Mouse (Mus musculus) kidney, embryonic 15.5 days (tissue): ENCODE measurements at regions not wholly inside any gene's neighbourhood (a gene's known extent, or its start where the extent isn't known, plus 50 kb on each side); places are given as distances from the start of the nearest gene placed in this dataset.

Experiments used
- ATAC-seq: fragments of 200-750 bp; cut with Nextera tagmentation; replicated peaks from 2 replicates; pipeline ENCODE4 v1.8.0; 2017; ENCODE audit warnings: moderate TSS enrichment; ENCODE audit not compliant: low FRiP score
- H3K27ac ChIP-seq: fragments of 300-500 bp; sonication (generic); 2 replicates; pipeline ENCODE4 v1.5.1; 2015; ENCODE audit warnings: mild to moderate bottlenecking, inconsistent platforms
- H3K27me3 ChIP-seq: fragments of 300-500 bp; sonication (generic); 2 replicates; pipeline ENCODE4 v1.6.1; 2015; ENCODE audit warnings: inconsistent platforms
- H3K36me3 ChIP-seq: fragments of 300-500 bp; sonication (generic); 2 replicates; pipeline ENCODE4 v1.6.1; 2015; ENCODE audit warnings: inconsistent platforms
- H3K4me1 ChIP-seq: fragments of 300-500 bp; sonication (generic); 2 replicates; pipeline ENCODE4 v1.6.1; 2015; ENCODE audit warnings: inconsistent platforms
- H3K4me2 ChIP-seq: fragments of 300-500 bp; sonication (generic); 2 replicates; pipeline ENCODE4 v1.6.1; 2015; ENCODE audit warnings: moderate library complexity, mild to moderate bottlenecking, inconsistent platforms
- H3K4me3 ChIP-seq: fragments of 300-500 bp; sonication (generic); replicated peaks from 2 replicates; pipeline ENCODE4 v1.5.1; 2015; ENCODE audit warnings: mild to moderate bottlenecking, inconsistent platforms
- H3K9ac ChIP-seq: fragments of 300-500 bp; sonication (generic); 2 replicates; pipeline ENCODE4 v1.6.1; 2015; ENCODE audit warnings: mild to moderate bottlenecking, inconsistent platforms
- H3K9me3 ChIP-seq: fragments of 300-500 bp; sonication (generic); replicated peaks from 2 replicates; pipeline ENCODE4 v1.6.1; 2016; ENCODE audit warnings: inconsistent platforms
- WGBS: fragments of 180-500 bp; shearing (Covaris S2); methylation state at CpG from one replicate; pipeline ENCODE4 v1.1.7; 2015; ENCODE audit warnings: mixed read lengths; 5-methylcytosine and 5-hydroxymethylcytosine counted together

DNA sequence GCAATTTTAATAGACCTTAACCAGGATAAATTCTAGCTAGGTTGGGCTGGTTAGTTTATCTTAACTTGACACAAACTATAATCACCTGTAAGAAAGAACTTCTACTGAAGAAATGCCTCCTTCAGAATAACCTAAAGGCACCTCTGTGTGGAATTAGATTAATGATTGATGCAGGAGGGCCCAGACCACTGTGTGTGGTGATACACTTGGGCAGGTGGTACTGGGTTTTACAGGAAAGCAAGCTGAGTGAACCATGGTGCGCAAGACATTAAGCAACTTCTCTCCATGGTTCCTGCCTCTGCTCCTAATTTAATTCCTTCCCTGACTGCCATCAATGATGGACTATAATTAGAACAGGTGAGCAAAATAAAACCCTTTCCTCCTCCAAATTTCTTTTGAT is 77.9 kb upstream of the Mdga2 start:
- ATAC-seq = peak; percentile 78; the same call in 1 of the 2 replicates

DNA sequence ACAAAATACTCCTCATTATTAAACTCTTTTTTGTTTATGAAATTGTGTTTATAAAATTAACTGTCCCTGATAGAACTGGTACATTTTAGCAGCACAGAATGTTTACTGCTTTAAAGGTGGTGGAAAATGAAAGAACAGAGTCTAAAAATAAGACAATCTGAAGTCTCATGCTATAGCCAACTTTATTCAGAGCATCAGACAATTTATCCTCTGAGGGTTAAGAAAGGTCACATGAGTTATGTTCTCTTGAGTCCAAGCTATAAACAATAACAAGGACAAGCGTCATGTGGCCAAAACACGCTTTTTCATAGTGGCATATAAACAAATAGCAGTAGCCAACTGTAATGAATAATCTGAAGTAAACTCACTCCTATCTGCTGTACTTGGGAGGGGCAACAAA is 67.7 kb upstream of the Mdga2 start:
- Histone ChIP-seq H3K27ac (no peak overlapping the region), H3K36me3 (no peaks in the 10 kb centered on the region), H3K4me1 (no peaks in the 10 kb centered on the region), H3K9ac (no peak overlapping the region), H3K4me3 (no peak overlapping the region), H3K9me3 (no peaks in the 10 kb centered on the region), H3K4me2 (no peak overlapping the region), H3K27me3 (no peaks in the 10 kb centered on the region)
- WGBS = 58% methylated on average over 2 of the region's 2 CpGs
- ATAC-seq = no peak

More for the DNA sequence above, 77.9 kb upstream of the Mdga2 start:
- H3K4me2 ChIP-seq = no peak overlapping the region
- H3K27me3 ChIP-seq = no peaks in the 10 kb centered on the region
- no peak overlapping the region for H3K27ac ChIP-seq
- H3K36me3 ChIP-seq = no peaks in the 10 kb centered on the region
- WGBS = 74% methylated on average over 1 of the region's 1 CpGs
- no peak overlapping the region for H3K4me3 ChIP-seq
- H3K9ac ChIP-seq = no peak overlapping the region
- H3K4me1 ChIP-seq = no peaks in the 10 kb centered on the region
- H3K9me3 ChIP-seq = no peaks in the 10 kb centered on the region

DNA sequence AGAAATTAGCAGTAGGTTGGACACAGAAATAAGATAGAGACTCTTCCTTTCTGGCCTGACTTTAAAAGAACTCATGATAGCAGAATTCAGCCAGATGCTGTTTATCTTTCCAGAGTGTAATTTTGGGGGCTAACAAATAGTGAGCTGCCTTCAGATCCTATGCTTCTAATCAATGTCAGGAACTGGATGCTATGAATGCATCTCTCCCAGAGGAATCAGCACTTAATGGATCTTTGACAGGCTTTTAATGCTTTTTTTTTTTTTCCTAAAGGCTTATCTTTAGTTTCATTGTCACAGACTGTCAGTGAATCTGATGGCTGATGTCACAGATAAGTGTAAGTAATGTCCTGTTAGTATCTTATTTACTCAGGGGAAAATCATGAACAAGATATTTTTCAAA is 50.5 kb upstream of the Mdga2 start:
- Histone ChIP-seq H3K9ac (no peak overlapping the region), H3K9me3 (no peaks in the 10 kb centered on the region), H3K27me3 (no peaks in the 10 kb centered on the region), H3K36me3 (no peaks in the 10 kb centered on the region), H3K4me1 (no peaks in the 10 kb centered on the region), H3K27ac (no peak overlapping the region), H3K4me2 (no peak overlapping the region), H3K4me3 (no peak overlapping the region)
- ATAC-seq = no peak

DNA sequence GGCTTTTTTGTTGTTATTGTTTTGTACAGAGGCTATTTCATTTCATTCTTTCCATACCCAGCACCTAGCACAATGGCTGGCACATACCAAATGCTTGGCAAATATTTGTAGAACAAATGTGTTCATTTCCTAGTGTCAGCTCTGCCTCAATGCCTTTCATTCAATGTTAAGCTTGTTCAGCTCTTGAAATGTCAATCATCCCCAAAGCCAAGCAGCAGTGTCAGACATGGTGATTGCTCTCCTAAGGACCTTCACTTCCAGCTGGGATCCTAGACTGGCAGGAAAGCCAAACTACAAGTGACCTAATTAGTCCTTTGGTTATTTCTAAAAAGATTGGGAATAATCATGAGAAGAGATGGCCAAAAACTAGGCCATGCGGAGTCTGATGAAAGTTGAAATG is 50.0 kb upstream of the Mdga2 start:
- WGBS = 90% methylated on average over 1 of the region's 1 CpGs
- H3K4me3 ChIP-seq = no peak overlapping the region
- no peaks in the 10 kb centered on the region for H3K4me1 ChIP-seq
- no peaks in the 10 kb centered on the region for H3K36me3 ChIP-seq
- H3K9ac ChIP-seq = no peak overlapping the region
- no peak overlapping the region for H3K4me2 ChIP-seq
- ATAC-seq = no peak
- H3K27me3 ChIP-seq = no peaks in the 10 kb centered on the region
- H3K9me3 ChIP-seq = no peaks in the 10 kb centered on the region
- H3K27ac ChIP-seq = no peak overlapping the region
